ENCODE assay signal across 39 mouse cellular contexts in the genomic region with DNA sequence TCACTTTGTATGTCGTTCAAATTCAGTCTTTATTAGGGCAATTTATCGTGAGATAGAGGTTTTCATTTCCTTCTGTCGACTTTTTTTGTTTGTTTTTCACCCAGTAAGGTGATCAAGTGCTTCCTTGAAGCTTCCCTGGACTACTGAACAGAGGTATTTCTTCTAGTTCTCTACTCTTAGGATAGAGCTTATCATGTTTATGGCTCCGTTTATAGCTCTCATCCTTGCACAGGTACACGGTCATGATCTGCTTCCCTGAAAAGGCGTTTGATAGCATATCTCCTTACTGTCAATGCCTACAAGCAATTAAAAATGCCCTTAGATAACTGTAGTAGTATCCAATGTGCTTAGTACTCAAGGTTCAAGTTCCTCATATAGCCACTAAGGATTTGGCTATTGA. TPM values are rescaled to one million over a fixed set of nuclear protein-coding genes. Genes with fewer than 3 reads are reported as not detected.
"Had no signal": no experiment of that assay in that cellular context is flagged by ENCODE, and none has a peak within 500 bp of the region (broad histone marks: within the 10 kb centered on the region; RNA-seq: fewer than 3 reads in every experiment).

No protein-coding gene starts in this region.

- H3K4me3 ChIP-seq: embryonic facial prominence, embryonic 10.5 days; embryonic facial prominence, embryonic 12.5 days; embryonic facial prominence, embryonic 13.5 days; embryonic facial prominence, embryonic 15.5 days; erythroblast, embryonic 14.5 days; forebrain, embryonic 10.5 days; forebrain, embryonic 12.5 days; forebrain, embryonic 13.5 days; forebrain, embryonic 15.5 days; gastrocnemius, adult 2 months had no signal

- H3K4me2 ChIP-seq: embryonic facial prominence, embryonic 12.5 days; embryonic facial prominence, embryonic 13.5 days; embryonic facial prominence, embryonic 15.5 days; forebrain, embryonic 12.5 days; forebrain, embryonic 13.5 days; forebrain, embryonic 15.5 days had no signal

- ATAC-seq: forebrain, embryonic 13.5 days; forebrain, embryonic 14.5 days; forebrain, embryonic 15.5 days; forebrain, embryonic 16.5 days; forebrain, postnatal 0 days had no signal

- H3K4me1 ChIP-seq: embryonic facial prominence, embryonic 10.5 days; embryonic facial prominence, embryonic 12.5 days; embryonic facial prominence, embryonic 13.5 days; embryonic facial prominence, embryonic 15.5 days; forebrain, embryonic 10.5 days; forebrain, embryonic 12.5 days; forebrain, embryonic 13.5 days; forebrain, embryonic 15.5 days had no signal

- DNase-seq: cerebellum, adult 2 months; cerebellum, adult 8-10 months; cerebellum, adult 9-10 months; cerebellum, adult 9-11 months; cerebellum, postnatal 10 days; cerebellum, postnatal 14 days; cerebellum, postnatal 25 days; cerebellum, postnatal 36 days; embryo, embryonic 11 days; forebrain, postnatal 0 days; gastrocnemius, adult 2 months; gastrocnemius, postnatal 10 days; gastrocnemius, postnatal 14 days; gastrocnemius, postnatal 25 days; gastrocnemius, postnatal 36 days; heart, adult 11 months; heart, adult 18-20 months had no signal

- H3K36me3 ChIP-seq: embryonic facial prominence, embryonic 10.5 days; embryonic facial prominence, embryonic 12.5 days; embryonic facial prominence, embryonic 13.5 days; embryonic facial prominence, embryonic 15.5 days; forebrain, embryonic 10.5 days; forebrain, embryonic 12.5 days; forebrain, embryonic 15.5 days had no signal

- H3K27me3 ChIP-seq: embryonic facial prominence, embryonic 12.5 days; embryonic facial prominence, embryonic 13.5 days; embryonic facial prominence, embryonic 15.5 days; forebrain, embryonic 12.5 days; forebrain, embryonic 13.5 days; forebrain, embryonic 15.5 days had no signal

- H3K27ac ChIP-seq: embryonic facial prominence, embryonic 10.5 days; embryonic facial prominence, embryonic 12.5 days; embryonic facial prominence, embryonic 13.5 days; embryonic facial prominence, embryonic 15.5 days; forebrain, embryonic 10.5 days; forebrain, embryonic 12.5 days; forebrain, embryonic 13.5 days; forebrain, embryonic 15.5 days; gastrocnemius, adult 2 months had no signal

- H3K9ac ChIP-seq: embryonic facial prominence, embryonic 12.5 days; embryonic facial prominence, embryonic 13.5 days; embryonic facial prominence, embryonic 15.5 days; forebrain, embryonic 12.5 days; forebrain, embryonic 13.5 days; forebrain, embryonic 15.5 days; forebrain, postnatal 0 days had no signal

- H3K9me3 ChIP-seq: embryonic facial prominence, embryonic 10.5 days; embryonic facial prominence, embryonic 12.5 days; embryonic facial prominence, embryonic 13.5 days; embryonic facial prominence, embryonic 15.5 days; forebrain, embryonic 10.5 days; forebrain, embryonic 12.5 days; forebrain, embryonic 13.5 days; forebrain, embryonic 15.5 days had no signal

RNA-seq across cellular contexts. Expression of a gene that starts 56.9 kb away (rescaled TPM):
- total RNA-seq: common myeloid progenitor, adult 5-6 weeks; forebrain, postnatal 0 days; gastrocnemius, adult 18-20 months; gastrocnemius, adult 2 months; gastrocnemius, adult 8-10 months; gastrocnemius, postnatal 10 days; gastrocnemius, postnatal 14 days; gastrocnemius, postnatal 25 days; gastrocnemius, postnatal 36 days; gastrocnemius, postnatal 4 days; granulocyte monocyte progenitor cell, adult 5-6 weeks; heart, adult 18-20 months had no signal
- polyA plus RNA-seq: cerebellum, adult 2 months; cortical plate, adult 2 months; embryonic facial prominence, embryonic 10.5 days; embryonic facial prominence, embryonic 11.5 days; embryonic facial prominence, embryonic 12.5 days; embryonic facial prominence, embryonic 13.5 days; embryonic facial prominence, embryonic 14.5 days; embryonic facial prominence, embryonic 15.5 days; erythroblast, embryonic 14.5 days; forebrain, embryonic 10.5 days; forebrain, embryonic 11.5 days; forebrain, embryonic 12.5 days; forebrain, embryonic 13.5 days; forebrain, embryonic 14.5 days; forebrain, embryonic 15.5 days; forebrain, embryonic 16.5 days; forebrain, postnatal 0 days; frontal cortex, adult 2 months; gonadal fat pad, adult 2 months had no signal
